Comparison of ENCODE assay signal across 10 mouse cellular contexts in the genomic region with DNA sequence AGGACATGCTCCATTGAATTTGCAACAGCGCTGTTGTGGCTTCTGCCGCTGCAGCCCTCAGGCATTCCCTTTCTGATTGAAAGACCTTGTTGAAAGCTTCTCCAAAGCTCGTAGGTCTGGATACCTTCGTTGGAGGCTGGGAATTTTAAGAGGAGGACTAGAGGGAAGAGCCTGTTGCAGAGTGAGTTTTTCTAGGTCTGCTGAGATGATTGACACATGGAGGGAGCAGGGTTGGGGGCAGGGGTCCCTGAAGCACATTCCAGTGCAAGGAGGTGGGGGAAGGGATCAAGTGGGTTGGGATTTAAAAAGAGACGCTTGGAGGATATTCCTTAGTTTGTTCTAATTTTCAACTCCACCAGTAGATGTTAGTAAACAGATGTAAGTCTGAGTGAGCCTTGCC. TPM values are rescaled to one million over a fixed set of nuclear protein-coding genes. Genes with fewer than 3 reads are reported as not detected.
DNase-seq lines count a peak whose midpoint lies in the region; ATAC-seq and TF ChIP-seq lines count a peak whose summit lies in the region.
"Had no signal": no experiment of that assay in that cellular context is flagged by ENCODE, and none has a peak within 500 bp of the region (broad histone marks: within the 10 kb centered on the region; RNA-seq: fewer than 3 reads in every experiment).

No protein-coding gene starts in this region.

- TF ChIP-seq POLR2A in heart, adult 2 months (IDR thresholded peaks at IDR 0.05; ENCODE audit: insufficient read depth, low read depth, low read length) = no peak

- 16% methylated on average over 5 of the region's 5 CpGs for WGBS in heart, embryonic 14.5 days
- WGBS in heart, adult 2 months = 52% methylated on average over 5 of the region's 5 CpGs
- WGBS in forebrain, embryonic 16.5 days = 2% methylated on average over 5 of the region's 5 CpGs
- WGBS in midbrain, embryonic 13.5 days = under 1% methylated on average over 5 of the region's 5 CpGs

- peak overlapping the region; percentile 17 to 30 for H3K4me3 ChIP-seq in heart, embryonic 14.5 days (ENCODE audit: control insufficient read depth in 1 of 2, insufficient read depth in 1 of 2, low read depth in 1 of 2, low read length in 2 of 2)
- no peak overlapping the region for H3K4me3 ChIP-seq in heart, adult 2 months
- peak overlapping the region; percentile 78 for H3K4me3 ChIP-seq in forebrain, embryonic 16.5 days (replicated peaks; ENCODE audit: low read length)
- peak overlapping the region; percentile 84 for H3K4me3 ChIP-seq in midbrain, embryonic 13.5 days (replicated peaks)
- H3K4me3 ChIP-seq: liver, embryonic 13.5 days had no signal

- no peaks in the 10 kb centered on the region for H3K36me3 ChIP-seq in heart, embryonic 14.5 days (ENCODE audit: control insufficient read depth, insufficient read depth, low read length)
- peaks cover 3% of the 10 kb centered on the region for H3K36me3 ChIP-seq in heart, adult 2 months (ENCODE audit: control insufficient read depth, insufficient read depth, low read length)
- H3K36me3 ChIP-seq in forebrain, embryonic 16.5 days (ENCODE audit: control insufficient read depth, insufficient read depth) = no peaks in the 10 kb centered on the region; the same call in none of the 2 replicates
- peaks cover 10% of the 10 kb centered on the region; the same call in 1 of the 2 replicates for H3K36me3 ChIP-seq in midbrain, embryonic 13.5 days
- H3K36me3 ChIP-seq: liver, embryonic 13.5 days had no signal

- peak overlapping the region; percentile 96 for H3K4me2 ChIP-seq in heart, embryonic 14.5 days (ENCODE audit: low read length)
- H3K4me2 ChIP-seq in forebrain, embryonic 16.5 days (ENCODE audit: low read length) = peak overlapping the region; percentile 69
- peak overlapping the region; percentile 97 for H3K4me2 ChIP-seq in midbrain, embryonic 13.5 days (replicated peaks)
- H3K4me2 ChIP-seq: liver, embryonic 13.5 days had no signal

- peak overlapping the region; percentile 62 to 73 for H3K27ac ChIP-seq in heart, embryonic 14.5 days (replicated peaks in 1 of 2; ENCODE audit: control insufficient read depth in 1 of 2, insufficient read depth in 1 of 2, low read depth in 2 of 2, low read length in 2 of 2)
- no peak overlapping the region for H3K27ac ChIP-seq in heart, adult 2 months
- H3K27ac ChIP-seq in forebrain, embryonic 16.5 days (ENCODE audit: low read length) = no peak overlapping the region
- peak overlapping the region; percentile 51 for H3K27ac ChIP-seq in midbrain, embryonic 13.5 days
- H3K27ac ChIP-seq: liver, embryonic 13.5 days had no signal

- H3K27me3 ChIP-seq in heart, embryonic 14.5 days (ENCODE audit: control insufficient read depth, insufficient read depth, low read length) = no peaks in the 10 kb centered on the region
- no peaks in the 10 kb centered on the region for H3K27me3 ChIP-seq in heart, adult 2 months (ENCODE audit: control insufficient read depth, insufficient read depth, low read length)
- H3K27me3 ChIP-seq in forebrain, embryonic 16.5 days (replicated peaks; ENCODE audit: control insufficient read depth, insufficient read depth, low read length) = no peaks in the 10 kb centered on the region
- no peaks in the 10 kb centered on the region for H3K27me3 ChIP-seq in midbrain, embryonic 13.5 days

- peaks cover 22 to 41% of the 10 kb centered on the region in 2 experiments for H3K4me1 ChIP-seq in heart, embryonic 14.5 days (ENCODE audit: control insufficient read depth in 2 of 2, insufficient read depth in 2 of 2, low read length in 2 of 2)
- peaks cover 2% of the 10 kb centered on the region; the same call in 1 of the 2 replicates for H3K4me1 ChIP-seq in heart, adult 2 months (ENCODE audit: control insufficient read depth, insufficient read depth, low read length)
- peaks cover 41% of the 10 kb centered on the region for H3K4me1 ChIP-seq in forebrain, embryonic 16.5 days (replicated peaks; ENCODE audit: control insufficient read depth, insufficient read depth, low read length)
- H3K4me1 ChIP-seq in midbrain, embryonic 13.5 days (replicated peaks) = peaks cover 51% of the 10 kb centered on the region

- DNase-seq in heart, adult 2 months = no peak
- DNase-seq in embryo, embryonic 10 days (ENCODE audit: low spot score) = peak; percentile 51
- no peak for DNase-seq in ovary, postnatal 14 days (ENCODE audit: low spot score)
- no peak for DNase-seq in gastrocnemius, adult 18-20 months (ENCODE audit: low spot score)
- DNase-seq: cerebellum, postnatal 10 days; liver, embryonic 13.5 days had no signal

- intact Hi-C loops in heart, adult 2 months (cut with DNase I) = no loop called here

- H3K9ac ChIP-seq in heart, embryonic 14.5 days (ENCODE audit: low read length) = peak overlapping the region; percentile 62
- H3K9ac ChIP-seq in heart, adult 2 months (ENCODE audit: low read depth, low read length) = no peak overlapping the region
- peak overlapping the region; percentile 51 for H3K9ac ChIP-seq in forebrain, embryonic 16.5 days (replicated peaks; ENCODE audit: low read depth, low read length)
- peak overlapping the region; percentile 96 for H3K9ac ChIP-seq in midbrain, embryonic 13.5 days (replicated peaks)
- H3K9ac ChIP-seq: liver, embryonic 13.5 days had no signal

- ATAC-seq in heart, embryonic 14.5 days (ENCODE audit: insufficient number of reproducible peaks, insufficient read depth, low FRiP score, low read depth) = no peak
- no peak for ATAC-seq in forebrain, embryonic 16.5 days
- no peak for ATAC-seq in midbrain, embryonic 13.5 days
- ATAC-seq in inflammation-experienced regulatory T-cells, adult 6 months = no peak

- no peak for TF ChIP-seq EP300 in heart, adult 2 months (IDR thresholded peaks at IDR 0.05; ENCODE audit: insufficient read depth, low read depth, low read length)

- no peaks in the 10 kb centered on the region for H3K9me3 ChIP-seq in heart, embryonic 14.5 days (ENCODE audit: control insufficient read depth, low read length)
- no peaks in the 10 kb centered on the region for H3K9me3 ChIP-seq in forebrain, embryonic 16.5 days (ENCODE audit: control insufficient read depth, low read length)
- no peaks in the 10 kb centered on the region for H3K9me3 ChIP-seq in midbrain, embryonic 13.5 days
- H3K9me3 ChIP-seq: liver, embryonic 13.5 days had no signal

- no peaks in the 10 kb centered on the region for H3K79me2 ChIP-seq in heart, adult 2 months (replicated peaks; ENCODE audit: control insufficient read depth, insufficient read depth, low read length)

- no peak for TF ChIP-seq CTCF in heart, adult 2 months (IDR thresholded peaks at IDR 0.05)

RNA-seq across cellular contexts. Expression of a gene that starts 3.1 kb away (rescaled TPM):
- polyA plus RNA-seq in heart, embryonic 14.5 days (2014; fragmentation: Nextera tagmentation; extraction: Ambion mirVana) = 10.0 and 11.9 TPM in 2 replicates
- total RNA-seq in heart, adult 2 months (2021) = 10 to 100 TPM; 12.4 to 18.0 TPM
- polyA plus RNA-seq in heart, adult 2 months (2012; rRNA removed) = 8.4 and 17.0 TPM in 2 replicates
- 216 and 262 TPM in 2 replicates for polyA plus RNA-seq in forebrain, embryonic 16.5 days (2015; fragmentation: Nextera tagmentation; extraction: Ambion mirVana)
- 207 and 216 TPM in 2 replicates for polyA plus RNA-seq in midbrain, embryonic 13.5 days (2015; fragmentation: Nextera tagmentation; extraction: Ambion mirVana)
- polyA plus RNA-seq in inflammation-experienced regulatory T-cells, adult 6 months (2017; shearing (Covaris generic)) = 10 to 100 TPM; 11.8 to 18.2 (median 16.2) TPM
- 1 to 10 TPM; 1.6 to 2.2 TPM for total RNA-seq in gastrocnemius, adult 18-20 months (2021)

RNA-seq across cellular contexts. Expression of a gene that starts 18.4 kb away (rescaled TPM):
- 67.1 and 70.7 TPM in 2 replicates for polyA plus RNA-seq in heart, embryonic 14.5 days (2014; fragmentation: Nextera tagmentation; extraction: Ambion mirVana)
- 10 to 100 TPM; 57.0 to 64.4 TPM for total RNA-seq in heart, adult 2 months (2021)
- 30.6 and 55.3 TPM in 2 replicates for polyA plus RNA-seq in heart, adult 2 months (2012; rRNA removed)
- 138 TPM in 2 replicates for polyA plus RNA-seq in forebrain, embryonic 16.5 days (2015; fragmentation: Nextera tagmentation; extraction: Ambion mirVana)
- 137 and 142 TPM in 2 replicates for polyA plus RNA-seq in midbrain, embryonic 13.5 days (2015; fragmentation: Nextera tagmentation; extraction: Ambion mirVana)
- polyA plus RNA-seq in inflammation-experienced regulatory T-cells, adult 6 months (2017; shearing (Covaris generic)) = 10 to 100 TPM; 36.1 to 49.1 (median 40.1) TPM
- total RNA-seq in gastrocnemius, adult 18-20 months (2021) = 10 to 100 TPM; 57.0 to 58.7 TPM

Comparison
In these comparisons a context has a peak if more than half of its experiments do, and no peak if none do; other contexts are left out.
1. H3K27ac ChIP-seq: peak in heart, embryonic 14.5 days (2 of 2) and midbrain, embryonic 13.5 days (single experiment); none in heart, adult 2 months (single experiment) and forebrain, embryonic 16.5 days (single experiment).
2. RNA of a gene that starts 3.1 kb away (polyA plus RNA-seq): 216 to 262 TPM in forebrain, embryonic 16.5 days and 207 to 216 TPM in midbrain, embryonic 13.5 days; 11.8 to 18.2 TPM in inflammation-experienced regulatory T-cells, adult 6 months, 10.0 to 11.9 TPM in heart, embryonic 14.5 days and 8.4 to 17.0 TPM in heart, adult 2 months; every median in the first group is over 10 times any median in the second.
3. Peak in every context shown above with its lines, with median percentiles within 50 percentile points of each other: H3K4me2 ChIP-seq.